Mouse (Mus musculus): ENCODE results near the gene Pde6h. TPM values are rescaled to one million over a fixed set of nuclear protein-coding genes. Genes with fewer than 3 reads are reported as not detected.

Gene Pde6h
- polyA plus RNA-seq, 1 experiment from 2014 or later = not detected

DNA sequence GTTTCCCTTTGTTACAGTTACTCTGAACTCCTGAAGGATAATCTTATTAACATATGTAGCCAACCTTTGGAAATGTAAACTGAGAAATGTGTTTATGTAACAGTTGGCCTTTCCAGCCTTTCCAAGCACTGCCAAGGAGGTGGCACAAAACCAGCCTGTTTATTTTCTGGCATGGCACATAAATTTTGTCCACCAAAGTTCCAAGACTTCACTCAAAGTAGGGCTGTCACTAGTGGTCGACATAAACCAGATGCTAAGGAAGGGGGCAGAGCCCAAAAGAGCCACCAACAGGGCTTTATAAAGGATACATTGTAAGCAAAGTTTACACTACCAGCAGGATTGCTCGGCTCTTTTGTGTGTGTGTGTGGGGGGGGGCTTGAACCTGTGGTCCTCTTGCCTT, 5.7 kb upstream of the Pde6h start:
- 4% methylated on average over 2 of the region's 2 CpGs for WGBS
- Histone ChIP-seq H3K9ac (ENCODE audit: low read depth, low read length) (no peak overlapping the region), H3K4me2 (replicated peaks; ENCODE audit: low read depth, low read length) (no peak overlapping the region), H3K9me3 (ENCODE audit: control insufficient read depth, low read length) (no peaks in the 10 kb centered on the region), H3K27me3 (ENCODE audit: control insufficient read depth, insufficient read depth, low read length) (no peaks in the 10 kb centered on the region), H3K27ac (ENCODE audit: low read depth, low read length) (no peak overlapping the region), H3K4me1 (replicated peaks; ENCODE audit: control insufficient read depth, insufficient read depth, low read length) (no peaks in the 10 kb centered on the region), H3K4me3 (ENCODE audit: low read depth, low read length) (no peak overlapping the region), H3K36me3 (ENCODE audit: control insufficient read depth, insufficient read depth, low read length) (no peaks in the 10 kb centered on the region)
- no peak for DNase-seq (ENCODE audit: low spot score)
- no peak for ATAC-seq (ENCODE audit: low FRiP score)

- Histone ChIP-seq H3K4me1 (replicated peaks; ENCODE audit: control insufficient read depth, insufficient read depth, low read length) (no peaks in the 10 kb centered on the region), H3K36me3 (ENCODE audit: control insufficient read depth, insufficient read depth, low read length) (no peaks in the 10 kb centered on the region), H3K9me3 (ENCODE audit: control insufficient read depth, low read length) (no peaks in the 10 kb centered on the region), H3K4me2 (replicated peaks; ENCODE audit: low read depth, low read length) (no peak overlapping the region), H3K9ac (ENCODE audit: low read depth, low read length) (no peak overlapping the region), H3K4me3 (ENCODE audit: low read depth, low read length) (no peak overlapping the region), H3K27ac (ENCODE audit: low read depth, low read length) (no peak overlapping the region), H3K27me3 (ENCODE audit: control insufficient read depth, insufficient read depth, low read length) (no peaks in the 10 kb centered on the region)
- 49% methylated on average over 16 of the region's 16 CpGs for WGBS
- DNase-seq (ENCODE audit: low spot score) = peak; percentile 87
- ATAC-seq (ENCODE audit: low FRiP score) = peak; percentile 53; the same call in 1 of the 2 replicates
Observed at GRCm38 (mm10) chr6:136920320-136921257, 3.0 kb upstream of the Pde6h start.

DNA sequence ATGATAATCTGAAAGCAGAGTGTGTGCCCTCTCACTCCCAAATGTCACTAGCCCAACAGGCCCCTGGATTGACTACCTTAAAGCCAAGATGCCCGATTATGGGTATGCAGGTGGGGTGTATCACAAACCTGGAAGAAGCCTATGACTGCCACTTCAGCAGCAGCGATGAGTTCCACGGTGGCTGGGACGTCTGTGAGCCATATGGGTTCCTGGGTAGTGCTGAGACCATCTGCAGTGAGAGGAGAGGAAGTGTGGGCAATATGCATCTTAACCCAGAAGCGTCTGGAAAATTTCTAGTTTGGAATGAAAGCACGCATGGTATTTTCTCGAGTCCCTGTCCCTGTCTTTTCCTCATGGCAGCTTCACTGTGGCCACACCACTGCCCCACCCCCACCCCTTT, 2.0 kb upstream of the Pde6h start:
- Histone ChIP-seq H3K27ac (ENCODE audit: low read depth, low read length) (no peak overlapping the region), H3K36me3 (ENCODE audit: control insufficient read depth, insufficient read depth, low read length) (no peaks in the 10 kb centered on the region), H3K27me3 (ENCODE audit: control insufficient read depth, insufficient read depth, low read length) (no peaks in the 10 kb centered on the region), H3K4me1 (replicated peaks; ENCODE audit: control insufficient read depth, insufficient read depth, low read length) (no peaks in the 10 kb centered on the region), H3K9ac (ENCODE audit: low read depth, low read length) (no peak overlapping the region), H3K4me3 (ENCODE audit: low read depth, low read length) (no peak overlapping the region), H3K9me3 (ENCODE audit: control insufficient read depth, low read length) (no peaks in the 10 kb centered on the region), H3K4me2 (replicated peaks; ENCODE audit: low read depth, low read length) (no peak overlapping the region)
- WGBS = 83% methylated on average over 7 of the region's 7 CpGs
- ATAC-seq (ENCODE audit: low FRiP score) (no peak), DNase-seq (ENCODE audit: low spot score) (no peak)

DNA sequence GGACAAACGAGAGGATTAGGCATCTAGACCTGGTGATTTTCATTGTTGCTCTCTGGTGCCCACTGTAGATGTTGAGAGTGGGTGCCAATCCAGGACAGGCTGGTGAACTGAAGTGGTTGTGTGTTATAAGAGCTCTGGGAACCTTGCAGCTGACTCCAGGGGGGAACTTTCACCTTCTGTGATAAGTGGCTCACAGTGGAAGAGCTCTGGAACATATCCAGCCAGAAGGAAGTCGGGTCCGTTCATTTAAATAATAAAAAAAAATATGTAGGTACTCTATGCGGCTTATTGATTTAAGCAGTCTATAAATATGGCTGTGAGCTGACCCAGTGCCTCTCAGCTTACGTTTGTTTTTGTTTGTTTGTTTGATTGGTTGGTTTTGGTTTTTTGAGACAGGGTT, 1.6 kb upstream of the Pde6h start, which contains the start of gene Erp27:
TSS of gene Erp27 (minus strand) at position 101 of the 400 bp plus-strand sequence.
- H3K27ac ChIP-seq (ENCODE audit: low read depth, low read length) = no peak within 1 kb of the TSS
- H3K4me3 ChIP-seq (ENCODE audit: low read depth, low read length) = no peak within 1 kb of the TSS
- H3K4me2 ChIP-seq (replicated peaks; ENCODE audit: low read depth, low read length) = no peak within 1 kb of the TSS
- H3K36me3 ChIP-seq (ENCODE audit: control insufficient read depth, insufficient read depth, low read length) = no peaks in the 10 kb centered on the region
- no peaks in the 10 kb centered on the region for H3K9me3 ChIP-seq (ENCODE audit: control insufficient read depth, low read length)
- no peaks in the 10 kb centered on the region for H3K4me1 ChIP-seq (replicated peaks; ENCODE audit: control insufficient read depth, insufficient read depth, low read length)
- 86% methylated on average over 5 of the region's 5 CpGs for WGBS
- H3K9ac ChIP-seq (ENCODE audit: low read depth, low read length) = no peak within 1 kb of the TSS
- no peak for ATAC-seq (ENCODE audit: low FRiP score)
- DNase-seq (ENCODE audit: low spot score) = no peak
- H3K27me3 ChIP-seq (ENCODE audit: control insufficient read depth, insufficient read depth, low read length) = no peaks in the 10 kb centered on the region

DNA sequence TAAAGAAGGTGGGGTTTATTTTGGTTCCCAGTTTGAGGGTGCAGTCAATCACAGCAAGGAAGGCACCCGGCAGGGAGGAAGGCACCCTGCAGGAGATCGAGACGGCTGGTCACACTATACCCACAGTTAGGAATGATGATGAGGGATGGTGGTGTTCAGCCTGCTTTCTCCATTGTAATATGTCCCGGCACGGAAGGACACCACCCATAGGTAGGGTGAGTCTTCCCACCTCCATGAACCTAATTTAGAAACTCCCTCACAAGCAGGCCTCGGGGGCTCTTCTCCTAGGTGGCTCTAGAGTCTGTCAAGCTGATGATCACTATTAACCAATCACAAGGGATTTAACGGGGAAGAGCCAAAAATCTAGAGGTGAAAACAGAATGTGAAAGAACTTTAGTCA, 761 bp upstream of the Pde6h start:
- 80% methylated on average over 7 of the region's 7 CpGs for WGBS
- H3K9me3 ChIP-seq (ENCODE audit: control insufficient read depth, low read length) = no peaks in the 10 kb centered on the region
- H3K4me3 ChIP-seq (ENCODE audit: low read depth, low read length) = no peak overlapping the region
- H3K36me3 ChIP-seq (ENCODE audit: control insufficient read depth, insufficient read depth, low read length) = no peaks in the 10 kb centered on the region
- ATAC-seq (ENCODE audit: low FRiP score) (no peak), DNase-seq (ENCODE audit: low spot score) (no peak)
- H3K4me2 ChIP-seq (replicated peaks; ENCODE audit: low read depth, low read length) = no peak overlapping the region
- no peak overlapping the region for H3K27ac ChIP-seq (ENCODE audit: low read depth, low read length)
- H3K27me3 ChIP-seq (ENCODE audit: control insufficient read depth, insufficient read depth, low read length) = no peaks in the 10 kb centered on the region
- no peak overlapping the region for H3K9ac ChIP-seq (ENCODE audit: low read depth, low read length)
- no peaks in the 10 kb centered on the region for H3K4me1 ChIP-seq (replicated peaks; ENCODE audit: control insufficient read depth, insufficient read depth, low read length)

DNA sequence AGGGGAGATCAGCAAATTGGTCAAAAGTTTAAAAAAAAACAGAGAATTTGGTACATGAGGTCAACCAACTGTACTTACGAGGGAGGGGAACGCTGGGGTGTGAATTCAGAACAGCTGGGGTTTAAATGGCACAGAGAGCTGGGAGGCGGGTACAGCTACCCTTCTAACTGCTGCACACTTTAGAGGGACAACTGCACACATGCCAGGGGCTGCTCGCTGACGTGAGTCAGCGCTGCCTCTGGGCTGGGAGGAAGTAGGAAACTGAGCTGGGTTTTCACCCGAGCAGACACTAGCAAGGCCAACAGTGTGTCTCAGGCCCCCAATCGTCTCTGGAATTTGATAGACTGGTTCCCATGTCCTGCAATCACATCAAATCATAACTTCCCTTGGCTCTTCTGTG, 1.4 kb downstream of the Pde6h start:
- no peaks in the 10 kb centered on the region for H3K27me3 ChIP-seq (ENCODE audit: control insufficient read depth, insufficient read depth, low read length)
- no peaks in the 10 kb centered on the region for H3K36me3 ChIP-seq (ENCODE audit: control insufficient read depth, insufficient read depth, low read length)
- WGBS = 74% methylated on average over 8 of the region's 8 CpGs
- H3K4me1 ChIP-seq (replicated peaks; ENCODE audit: control insufficient read depth, insufficient read depth, low read length) = no peaks in the 10 kb centered on the region
- H3K4me3 ChIP-seq (ENCODE audit: low read depth, low read length) = no peak overlapping the region
- ATAC-seq (ENCODE audit: low FRiP score) = no peak
- no peaks in the 10 kb centered on the region for H3K9me3 ChIP-seq (ENCODE audit: control insufficient read depth, low read length)
- no peak overlapping the region for H3K9ac ChIP-seq (ENCODE audit: low read depth, low read length)
- no peak overlapping the region for H3K27ac ChIP-seq (ENCODE audit: low read depth, low read length)
- H3K4me2 ChIP-seq (replicated peaks; ENCODE audit: low read depth, low read length) = no peak overlapping the region
- no peak for DNase-seq (ENCODE audit: low spot score)

DNA sequence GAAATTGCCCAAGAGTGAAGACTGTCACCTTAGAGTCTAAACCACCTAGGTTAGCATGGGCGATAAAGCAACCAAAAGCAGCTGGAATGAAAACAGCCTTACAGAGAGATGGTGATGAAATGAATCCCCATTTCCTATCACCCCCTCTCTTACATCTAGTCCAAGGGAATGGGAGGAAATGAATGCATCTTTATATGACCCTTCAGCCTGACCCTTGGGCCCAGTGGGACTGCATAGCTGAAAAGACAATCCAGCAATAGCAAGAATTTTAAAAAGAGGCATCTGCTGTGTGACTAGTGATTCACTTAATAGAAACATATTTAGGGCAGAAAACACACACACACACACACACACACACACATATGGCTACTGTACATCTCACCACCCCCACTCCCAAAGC, 4.0 kb downstream of the Pde6h start:
- Histone ChIP-seq H3K27ac (ENCODE audit: low read depth, low read length) (no peak overlapping the region), H3K9ac (ENCODE audit: low read depth, low read length) (no peak overlapping the region), H3K9me3 (ENCODE audit: control insufficient read depth, low read length) (no peaks in the 10 kb centered on the region), H3K27me3 (ENCODE audit: control insufficient read depth, insufficient read depth, low read length) (no peaks in the 10 kb centered on the region), H3K36me3 (ENCODE audit: control insufficient read depth, insufficient read depth, low read length) (no peaks in the 10 kb centered on the region), H3K4me1 (replicated peaks; ENCODE audit: control insufficient read depth, insufficient read depth, low read length) (no peaks in the 10 kb centered on the region), H3K4me2 (replicated peaks; ENCODE audit: low read depth, low read length) (no peak overlapping the region), H3K4me3 (ENCODE audit: low read depth, low read length) (no peak overlapping the region)
- 77% methylated on average over 1 of the region's 1 CpGs for WGBS
- ATAC-seq (ENCODE audit: low FRiP score) (no peak), DNase-seq (ENCODE audit: low spot score) (peak; percentile 4)

DNA sequence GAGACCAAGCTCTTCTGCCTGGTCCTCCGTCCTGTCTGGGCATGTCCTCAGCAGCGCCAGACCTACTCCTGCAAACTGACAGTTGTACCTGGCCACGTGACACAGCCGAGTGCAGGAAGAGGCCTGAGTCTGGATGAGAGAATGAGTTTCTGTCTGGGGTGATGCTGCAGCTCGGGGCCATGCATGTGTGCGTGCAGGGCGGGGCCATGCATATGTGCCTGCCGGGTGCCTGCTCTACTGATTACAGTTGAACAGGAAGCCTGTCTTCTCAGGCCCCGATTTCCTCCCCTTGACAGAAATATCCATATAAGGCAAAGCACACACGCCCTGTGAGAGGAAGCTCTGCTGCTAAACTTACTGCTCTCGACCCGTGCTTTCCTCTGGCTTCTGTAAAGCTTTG, 7.0 kb downstream of the Pde6h start:
- Histone ChIP-seq H3K36me3 (ENCODE audit: control insufficient read depth, insufficient read depth, low read length) (no peaks in the 10 kb centered on the region), H3K4me2 (replicated peaks; ENCODE audit: low read depth, low read length) (no peak overlapping the region), H3K9me3 (ENCODE audit: control insufficient read depth, low read length) (no peaks in the 10 kb centered on the region), H3K4me1 (replicated peaks; ENCODE audit: control insufficient read depth, insufficient read depth, low read length) (no peaks in the 10 kb centered on the region), H3K9ac (ENCODE audit: low read depth, low read length) (no peak overlapping the region), H3K27ac (ENCODE audit: low read depth, low read length) (no peak overlapping the region), H3K4me3 (ENCODE audit: low read depth, low read length) (no peak overlapping the region), H3K27me3 (ENCODE audit: control insufficient read depth, insufficient read depth, low read length) (no peaks in the 10 kb centered on the region)
- peak; percentile 19 for DNase-seq (ENCODE audit: low spot score)
- ATAC-seq (ENCODE audit: low FRiP score) = no peak; the same call in 1 of the 2 replicates
- 53% methylated on average over 12 of the region's 12 CpGs for WGBS

DNA sequence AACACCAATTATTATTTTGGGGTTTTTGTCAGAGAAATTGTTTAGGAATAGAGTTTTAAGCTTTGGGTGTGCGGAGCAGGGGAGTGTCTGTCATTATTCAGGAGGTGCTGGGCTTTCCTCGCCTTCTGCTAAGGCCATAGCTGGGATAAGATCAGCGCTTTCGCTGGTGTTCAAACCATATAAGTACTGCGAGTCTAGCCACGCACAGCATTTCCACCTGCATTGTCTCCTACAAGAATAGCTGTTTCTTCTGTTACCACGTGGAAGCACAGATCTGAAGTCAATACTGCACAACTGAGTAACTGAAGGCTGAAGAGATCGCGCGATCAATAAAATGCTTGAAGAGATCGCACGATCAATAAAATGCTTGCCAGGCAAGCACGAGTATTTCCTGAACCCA, 7.6 kb downstream of the Pde6h start:
- no peak overlapping the region for H3K4me3 ChIP-seq (ENCODE audit: low read depth, low read length)

More for the DNA sequence above, 7.6 kb downstream of the Pde6h start:
- no peaks in the 10 kb centered on the region for H3K4me1 ChIP-seq (replicated peaks; ENCODE audit: control insufficient read depth, insufficient read depth, low read length)
- H3K36me3 ChIP-seq (ENCODE audit: control insufficient read depth, insufficient read depth, low read length) = no peaks in the 10 kb centered on the region
- no peak overlapping the region for H3K27ac ChIP-seq (ENCODE audit: low read depth, low read length)
- ATAC-seq (ENCODE audit: low FRiP score) (no peak), DNase-seq (ENCODE audit: low spot score) (no peak)
- H3K27me3 ChIP-seq (ENCODE audit: control insufficient read depth, insufficient read depth, low read length) = no peaks in the 10 kb centered on the region
- no peaks in the 10 kb centered on the region for H3K9me3 ChIP-seq (ENCODE audit: control insufficient read depth, low read length)
- no peak overlapping the region for H3K9ac ChIP-seq (ENCODE audit: low read depth, low read length)
- no peak overlapping the region for H3K4me2 ChIP-seq (replicated peaks; ENCODE audit: low read depth, low read length)
- WGBS = 85% methylated on average over 13 of the region's 13 CpGs

Data from hindbrain, embryonic 11.5 days (tissue).